Mouse (Mus musculus) embryonic facial prominence, embryonic 11.5 days (tissue): Measurements from ENCODE around the gene Gm45233. TPM values are rescaled to one million over a fixed set of nuclear protein-coding genes. Genes with fewer than 3 reads are reported as not detected.

ENCODE experiments used
- ATAC-seq: fragments of 200-750 bp; cut with Nextera tagmentation; replicated peaks from 2 replicates; pipeline ENCODE4 v1.8.0; 2017; ENCODE audit warnings: low read depth; ENCODE audit not compliant: insufficient number of reproducible peaks, low FRiP score, low TSS enrichment
- DNase-seq: peaks from one replicate; pipeline ENCODE4 v3.0.0-alpha.2; 2015; ENCODE audit warnings: low spot score
- H3K27ac ChIP-seq: fragments of 300-500 bp; sonication (generic); replicated peaks from 2 replicates; pipeline ENCODE4 v1.5.1; 2014; ENCODE audit warnings: mild to moderate bottlenecking, low read depth, low read length, control low read depth
- H3K27me3 ChIP-seq: fragments of 300-500 bp; sonication (generic); 2 replicates; pipeline ENCODE4 v1.6.1; 2014; ENCODE audit warnings: mild to moderate bottlenecking, low read length, moderate library complexity, mixed read lengths; ENCODE audit not compliant: control insufficient read depth, insufficient read depth
- H3K36me3 ChIP-seq: fragments of 300-500 bp; sonication (generic); replicated peaks from 2 replicates; pipeline ENCODE4 v1.6.1; 2014; ENCODE audit warnings: low read depth, mild to moderate bottlenecking, low read length, moderate library complexity, mixed read lengths; ENCODE audit not compliant: control insufficient read depth, insufficient read depth
- H3K4me1 ChIP-seq: fragments of 300-500 bp; sonication (generic); 2 replicates; pipeline ENCODE4 v1.6.1; 2014; ENCODE audit warnings: low read length, mixed read lengths; ENCODE audit not compliant: control insufficient read depth, insufficient read depth
- H3K4me2 ChIP-seq: fragments of 300-500 bp; sonication (generic); 2 replicates; pipeline ENCODE4 v1.6.1; 2014; ENCODE audit warnings: low read depth, mild to moderate bottlenecking, control low read depth, low read length, moderate library complexity
- H3K4me3 ChIP-seq: fragments of 300-500 bp; sonication (generic); 2 replicates; pipeline ENCODE4 v1.5.1; 2014; ENCODE audit warnings: low read depth, low read length, control low read depth
- H3K9ac ChIP-seq: fragments of 300-500 bp; sonication (generic); replicated peaks from 2 replicates; pipeline ENCODE4 v1.6.1; 2014; ENCODE audit warnings: mild to moderate bottlenecking, control low read depth, low read length
- H3K9me3 ChIP-seq: fragments of 300-500 bp; sonication (generic); replicated peaks from 2 replicates; pipeline ENCODE4 v1.6.1; 2016; ENCODE audit warnings: mild to moderate bottlenecking, low read length, inconsistent platforms, mixed read lengths; ENCODE audit not compliant: control insufficient read depth
- WGBS: fragments of 180-500 bp; shearing (Covaris S2); extraction: QIAGEN DNeasy Blood & Tissue Kit; methylation state at CpG from one replicate; pipeline ENCODE4 v1.1.7; 2014; 5-methylcytosine and 5-hydroxymethylcytosine counted together
- polyA plus RNA-seq: library from polyadenylated mRNA; unstranded; fragments of >200 nt; fragmentation: Nextera tagmentation; extraction: Ambion mirVana; gene quantifications from 2 replicates; pipeline ENCODE4 v1.2.1, GENCODE M21; 2014

The Gm45233 gene
- polyA plus RNA-seq, 1 experiment from 2014 or later: not detected

DNA sequence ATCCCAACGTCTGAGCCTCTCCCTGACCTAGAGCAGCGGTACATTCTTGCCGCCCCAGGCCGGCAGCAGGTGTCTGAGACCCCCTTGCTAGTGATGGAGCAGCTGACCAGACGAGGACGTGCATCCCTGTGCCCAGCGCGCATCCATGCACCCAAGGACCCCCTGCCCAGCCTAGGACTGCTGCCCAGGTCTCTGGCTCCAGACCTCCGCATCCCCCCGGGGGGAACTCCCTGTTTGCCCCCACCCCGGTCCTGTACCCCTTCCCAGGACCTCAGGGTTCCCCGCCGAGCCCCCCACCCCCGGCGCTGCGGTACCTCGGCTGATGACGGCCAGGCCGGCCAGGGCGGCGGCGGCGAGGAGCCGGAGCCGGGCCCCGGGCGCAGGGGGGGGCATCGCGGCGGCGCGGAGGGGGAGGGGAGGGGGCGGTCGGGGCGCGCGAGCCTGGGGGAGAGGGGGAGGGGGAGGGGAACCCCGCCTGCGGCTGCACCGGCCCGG is 45.8 kb downstream of the Gm45233 start, which contains the start of gene Iglon5:
Gene Iglon5 (minus strand): TSS at position 445 of the 495 bp plus-strand sequence.
- no peaks in the 10 kb centered on the region for H3K27me3 ChIP-seq
- no peaks in the 10 kb centered on the region for H3K36me3 ChIP-seq
- H3K9me3 ChIP-seq: no peaks in the 10 kb centered on the region
- WGBS: under 1% methylated on average over 17 of the region's 41 CpGs
- peak; percentile 15 for DNase-seq
- H3K4me3 ChIP-seq: peak within 1 kb of the TSS; percentile 63
- H3K27ac ChIP-seq: no peak within 1 kb of the TSS; the same call in 1 of the 2 replicates
- no peaks in the 10 kb centered on the region for H3K4me1 ChIP-seq
- peak; percentile 74 for ATAC-seq
- peak within 1 kb of the TSS; percentile 74 for H3K9ac ChIP-seq
- H3K4me2 ChIP-seq: peak within 1 kb of the TSS; percentile 86

DNA sequence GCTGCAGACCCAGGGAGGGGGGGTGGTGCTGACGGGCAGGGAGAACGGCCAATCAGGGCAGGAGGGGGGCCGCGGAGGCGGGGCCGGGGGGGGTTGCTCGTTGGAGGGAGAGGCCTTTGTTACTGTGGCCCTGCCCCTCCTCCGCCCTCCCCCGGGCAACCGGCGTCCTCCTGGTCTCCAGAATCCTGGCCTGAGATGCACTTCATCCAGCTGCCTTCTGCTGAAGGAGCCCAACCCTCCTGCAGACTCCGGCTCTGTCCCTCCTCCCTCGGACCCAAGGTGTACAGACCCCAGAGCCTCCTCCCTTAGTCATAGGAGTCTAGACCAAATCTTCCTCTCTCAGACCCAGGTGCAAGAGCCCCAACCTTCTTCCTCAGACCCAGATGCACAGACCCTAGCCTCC is 46.3 kb downstream of the Gm45233 start:
- Histone ChIP-seq H3K9ac (peak overlapping the region; percentile 74), H3K4me1 (no peaks in the 10 kb centered on the region), H3K27me3 (no peaks in the 10 kb centered on the region; the same call in 1 of the 2 replicates), H3K27ac (no peak overlapping the region; the same call in 1 of the 2 replicates), H3K9me3 (no peaks in the 10 kb centered on the region), H3K4me2 (peak overlapping the region; percentile 86), H3K36me3 (no peaks in the 10 kb centered on the region), H3K4me3 (peak overlapping the region; percentile 63)
- peak; percentile 79 for DNase-seq
- WGBS: 0% methylated on average over 3 of the region's 13 CpGs
- peak; percentile 82 for ATAC-seq

DNA sequence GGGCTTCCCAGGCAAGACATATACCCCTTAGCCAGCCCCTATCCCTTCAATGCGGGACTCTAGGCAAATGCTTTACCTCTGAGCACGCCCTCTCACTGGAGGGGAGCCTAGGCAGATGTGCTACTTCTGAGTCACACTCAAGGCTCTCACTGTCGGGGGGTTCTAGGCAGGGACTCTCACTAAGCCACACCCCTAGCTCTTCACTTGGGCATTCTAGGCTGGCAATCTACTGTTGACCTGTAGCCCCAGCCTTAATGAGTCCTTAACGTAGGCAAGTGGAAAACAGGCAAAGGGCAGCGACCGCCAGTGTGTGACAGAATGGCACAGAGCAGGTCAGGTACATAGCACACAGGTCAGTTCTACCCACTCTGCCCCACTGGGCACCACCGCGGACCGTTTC is 46.9 kb downstream of the Gm45233 start:
- no peaks in the 10 kb centered on the region; the same call in 1 of the 2 replicates for H3K27me3 ChIP-seq
- H3K27ac ChIP-seq: no peak overlapping the region
- H3K4me1 ChIP-seq: no peaks in the 10 kb centered on the region
- H3K9ac ChIP-seq: 0 out of 2 replicates have a peak overlapping the region, but pooled peaks have one; percentile 74
- DNase-seq (no peak), ATAC-seq (no peak)
- no peaks in the 10 kb centered on the region for H3K36me3 ChIP-seq
- H3K4me2 ChIP-seq: no peak overlapping the region; the same call in 1 of the 2 replicates
- no peaks in the 10 kb centered on the region for H3K9me3 ChIP-seq
- no peak overlapping the region for H3K4me3 ChIP-seq
- 65% methylated on average over 9 of the region's 9 CpGs for WGBS

DNA sequence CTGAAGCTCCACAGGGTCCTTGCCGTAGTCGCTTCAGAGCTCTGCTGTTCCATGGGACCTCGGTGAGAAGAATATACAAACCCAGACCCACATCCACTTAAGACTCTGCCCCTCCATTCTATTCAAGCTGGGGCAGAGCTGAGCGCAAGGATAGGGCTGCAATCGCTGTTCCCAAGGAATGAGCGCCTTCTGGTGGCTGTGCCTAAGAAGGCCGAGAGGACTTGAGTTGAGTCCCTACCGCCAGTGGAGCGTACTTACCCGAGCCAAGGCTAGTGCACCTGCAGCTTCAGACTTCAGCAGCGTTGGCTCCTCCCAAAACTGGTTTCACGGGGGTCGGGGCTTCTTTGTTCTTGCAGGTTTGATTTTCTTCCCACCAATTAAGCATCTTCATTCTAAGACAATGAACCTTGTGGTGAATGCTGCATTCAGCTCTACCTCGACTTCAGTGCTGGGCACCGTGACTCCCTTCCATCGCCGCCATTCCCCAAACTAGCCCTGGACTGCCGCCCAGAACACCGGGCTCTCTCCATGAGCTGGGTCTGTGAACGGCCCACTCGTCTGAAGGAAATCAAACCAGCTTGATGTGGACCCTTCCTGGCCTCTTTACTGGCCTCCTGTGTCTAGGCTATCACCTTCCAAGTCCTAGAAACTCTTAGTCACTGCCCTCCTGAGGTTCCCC is 51.6 kb downstream of the Gm45233 start:
- H3K27ac ChIP-seq: no peak overlapping the region
- 14% methylated on average over 21 of the region's 21 CpGs for WGBS
- no peaks in the 10 kb centered on the region for H3K4me1 ChIP-seq
- no peaks in the 10 kb centered on the region; the same call in 1 of the 2 replicates for H3K27me3 ChIP-seq
- no peak overlapping the region for H3K9ac ChIP-seq
- H3K36me3 ChIP-seq: no peaks in the 10 kb centered on the region
- no peaks in the 10 kb centered on the region for H3K9me3 ChIP-seq
- ATAC-seq (no peak), DNase-seq (peak; percentile 62)
- H3K4me3 ChIP-seq: no peak overlapping the region
- H3K4me2 ChIP-seq: no peak overlapping the region

DNA sequence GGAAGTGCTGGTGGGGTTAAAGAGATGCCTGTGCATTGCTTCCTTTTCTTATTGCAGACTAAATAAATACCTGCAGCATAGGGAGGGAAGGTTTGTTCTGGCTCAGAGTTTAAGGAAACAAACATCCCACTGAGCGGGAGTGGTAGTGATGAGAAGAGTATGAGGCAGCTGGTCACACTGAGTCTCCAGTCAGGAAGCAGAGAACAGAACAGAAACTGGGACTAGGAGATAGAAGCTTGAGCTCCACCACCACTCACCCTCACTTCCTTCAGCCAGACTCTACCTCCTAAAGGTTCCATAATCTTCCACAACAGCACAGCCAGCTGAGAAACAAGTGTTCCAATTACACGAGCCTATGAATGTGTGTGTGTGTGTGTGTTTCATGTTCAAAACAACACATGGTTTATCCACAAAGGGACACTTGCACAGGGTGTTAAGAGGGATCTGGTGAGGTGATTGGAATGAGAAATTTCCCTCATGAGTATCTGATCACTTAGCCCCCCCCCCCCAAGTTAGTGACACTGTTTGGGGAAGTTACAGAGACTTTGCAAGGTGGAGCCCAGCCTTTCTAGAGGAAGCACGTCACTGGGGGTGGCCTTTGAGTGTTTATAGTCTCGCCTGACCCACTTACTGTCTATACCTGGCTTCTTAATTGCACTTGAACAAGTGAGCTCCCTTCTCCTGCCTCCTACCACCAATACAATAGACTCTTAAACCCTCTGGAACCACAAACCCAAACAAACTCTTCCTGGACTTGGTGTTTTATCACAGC is 68.0 kb downstream of the Gm45233 start:
- no peak overlapping the region for H3K4me3 ChIP-seq
- H3K27me3 ChIP-seq: no peaks in the 10 kb centered on the region
- H3K9me3 ChIP-seq: no peaks in the 10 kb centered on the region
- H3K4me1 ChIP-seq: no peaks in the 10 kb centered on the region
- no peak overlapping the region for H3K9ac ChIP-seq
- H3K4me2 ChIP-seq: no peak overlapping the region
- H3K36me3 ChIP-seq: no peaks in the 10 kb centered on the region
- H3K27ac ChIP-seq: no peak overlapping the region
- DNase-seq (no peak), ATAC-seq (no peak)
- 60% methylated on average over 4 of the region's 4 CpGs for WGBS

DNA sequence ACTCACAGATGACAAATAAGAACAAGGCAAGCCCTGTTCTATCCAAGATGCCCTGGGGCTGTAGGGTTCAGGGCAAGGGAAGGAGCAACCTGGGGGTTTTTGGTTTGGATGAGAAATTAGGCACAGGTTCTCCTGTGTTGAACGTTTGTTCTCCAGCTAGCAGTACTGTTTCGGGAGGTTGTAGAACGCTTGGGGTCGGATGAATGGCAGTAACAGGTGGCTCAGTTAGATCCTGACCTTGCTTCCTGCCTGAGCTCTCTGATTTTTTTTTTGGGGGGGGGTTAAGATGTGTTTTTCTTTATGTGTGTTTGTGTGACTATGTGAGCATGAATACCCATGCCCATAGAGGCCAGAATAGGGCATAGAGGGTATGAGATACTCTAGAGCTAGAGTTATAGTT is 68.6 kb downstream of the Gm45233 start:
- Histone ChIP-seq H3K36me3 (no peaks in the 10 kb centered on the region), H3K27me3 (no peaks in the 10 kb centered on the region), H3K9ac (no peak overlapping the region), H3K4me3 (no peak overlapping the region), H3K27ac (no peak overlapping the region), H3K4me1 (no peaks in the 10 kb centered on the region), H3K9me3 (no peaks in the 10 kb centered on the region), H3K4me2 (no peak overlapping the region)
- ATAC-seq (no peak), DNase-seq (no peak)
- 75% methylated on average over 4 of the region's 4 CpGs for WGBS
